Mouse (Mus musculus) heart, embryonic 14.5 days (tissue): ENCODE results near the gene Gm11627. TPM values are rescaled to one million over a fixed set of nuclear protein-coding genes. Genes with fewer than 3 reads are reported as not detected.

Source experiments
- ATAC-seq: fragments of 200-750 bp; cut with Nextera tagmentation; 2 replicates; pipeline ENCODE4 v1.8.0; 2017; ENCODE audit warnings: low read depth, moderate TSS enrichment; ENCODE audit not compliant: insufficient number of reproducible peaks, insufficient read depth, low FRiP score
- H3K27ac ChIP-seq, 2 experiments: fragments of 200-500 bp in 1 of 2; fragments of 300-500 bp in 1 of 2; sonication (generic) in 1 of 2; replicated peaks in 1 of 2; 2 replicates each; pipeline ENCODE4 v1.5.1; 2012 to 2014; ENCODE audit warnings: low read depth in 2 of 2, low read length in 2 of 2, control low read depth in 1 of 2, mild to moderate bottlenecking in 1 of 2, mixed read lengths in 1 of 2; ENCODE audit not compliant: control insufficient read depth in 1 of 2, insufficient read depth in 1 of 2
- H3K27me3 ChIP-seq: fragments of 300-500 bp; sonication (generic); 2 replicates; pipeline ENCODE4 v1.6.1; 2014; ENCODE audit warnings: mild to moderate bottlenecking, low read length, control low read depth; ENCODE audit not compliant: control insufficient read depth, insufficient read depth
- H3K36me3 ChIP-seq: fragments of 300-500 bp; sonication (generic); 2 replicates; pipeline ENCODE4 v1.6.1; 2014; ENCODE audit warnings: mild to moderate bottlenecking, control low read depth, low read length, mixed read lengths; ENCODE audit not compliant: control insufficient read depth, insufficient read depth
- H3K4me1 ChIP-seq, 2 experiments: fragments of 200-500 bp in 1 of 2; fragments of 300-500 bp in 1 of 2; sonication (generic) in 1 of 2; 2 replicates each; pipeline ENCODE4 v1.6.1; 2012 to 2014; ENCODE audit warnings: low read length in 2 of 2, control low read depth in 1 of 2, mixed read lengths in 1 of 2; ENCODE audit not compliant: control insufficient read depth in 2 of 2, insufficient read depth in 2 of 2
- H3K4me2 ChIP-seq: fragments of 300-500 bp; sonication (generic); 2 replicates; pipeline ENCODE4 v1.6.1; 2014; ENCODE audit warnings: mild to moderate bottlenecking, low read length
- H3K4me3 ChIP-seq, 2 experiments: fragments of 200-500 bp in 1 of 2; fragments of 300-500 bp in 1 of 2; sonication (generic) in 1 of 2; 2 replicates each; pipeline ENCODE4 v1.5.1; 2012 to 2014; ENCODE audit warnings: low read length in 2 of 2, mild to moderate bottlenecking in 2 of 2, control low read depth in 1 of 2, low read depth in 1 of 2, moderate library complexity in 1 of 2; ENCODE audit not compliant: control insufficient read depth in 1 of 2, insufficient read depth in 1 of 2
- H3K9ac ChIP-seq: fragments of 300-500 bp; sonication (generic); 2 replicates; pipeline ENCODE4 v1.6.1; 2014; ENCODE audit warnings: mild to moderate bottlenecking, low read length
- H3K9me3 ChIP-seq: fragments of 300-500 bp; sonication (generic); 2 replicates; pipeline ENCODE4 v1.6.1; 2016; ENCODE audit warnings: low read length, control low read depth; ENCODE audit not compliant: control insufficient read depth
- WGBS: fragments of 180-500 bp; shearing (Covaris S2); extraction: QIAGEN DNeasy Blood & Tissue Kit; methylation state at CpG from one replicate; pipeline ENCODE4 v1.1.7; 2014; 5-methylcytosine and 5-hydroxymethylcytosine counted together
- polyA plus RNA-seq: library from polyadenylated mRNA; unstranded; fragments of >200 nt; fragmentation: Nextera tagmentation; extraction: Ambion mirVana; gene quantifications from 2 replicates; pipeline ENCODE4 v1.2.1, GENCODE M21; 2014

Gm11627 gene
- polyA plus RNA-seq, 1 experiment from 2014 or later, result 13.9 TPM

DNA sequence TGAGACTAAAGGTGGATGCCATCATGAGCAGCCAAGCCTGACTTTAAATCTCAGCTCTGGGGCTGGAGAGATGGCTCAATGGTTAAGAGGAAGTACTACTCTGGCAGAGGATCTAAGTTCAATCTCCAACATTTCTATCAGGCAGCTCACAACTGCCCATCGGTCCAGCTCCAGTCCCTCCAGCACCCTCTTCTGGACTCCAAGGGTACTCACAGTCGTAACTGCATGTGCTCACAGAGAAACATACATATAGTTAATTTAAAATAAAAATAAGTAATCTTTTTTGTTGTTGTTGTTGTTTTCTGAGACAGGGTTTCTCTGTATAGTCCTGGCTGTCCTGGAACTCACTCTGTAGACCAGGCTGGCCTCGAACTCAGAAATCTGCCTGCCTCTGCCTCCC, 20.7 kb upstream of the Gm11627 start:
- Histone ChIP-seq H3K27ac (no peak overlapping the region), H3K36me3 (no peaks in the 10 kb centered on the region), H3K27me3 (no peaks in the 10 kb centered on the region), H3K4me3 (no peak overlapping the region), H3K4me2 (no peak overlapping the region), H3K9me3 (no peaks in the 10 kb centered on the region), H3K9ac (no peak overlapping the region), H3K4me1 (peaks cover 5 to 13% of the 10 kb centered on the region in 2 experiments; a peak in 3 of 4 replicates)
- 84% methylated on average over 3 of the region's 3 CpGs for WGBS
- ATAC-seq, result no peak

DNA sequence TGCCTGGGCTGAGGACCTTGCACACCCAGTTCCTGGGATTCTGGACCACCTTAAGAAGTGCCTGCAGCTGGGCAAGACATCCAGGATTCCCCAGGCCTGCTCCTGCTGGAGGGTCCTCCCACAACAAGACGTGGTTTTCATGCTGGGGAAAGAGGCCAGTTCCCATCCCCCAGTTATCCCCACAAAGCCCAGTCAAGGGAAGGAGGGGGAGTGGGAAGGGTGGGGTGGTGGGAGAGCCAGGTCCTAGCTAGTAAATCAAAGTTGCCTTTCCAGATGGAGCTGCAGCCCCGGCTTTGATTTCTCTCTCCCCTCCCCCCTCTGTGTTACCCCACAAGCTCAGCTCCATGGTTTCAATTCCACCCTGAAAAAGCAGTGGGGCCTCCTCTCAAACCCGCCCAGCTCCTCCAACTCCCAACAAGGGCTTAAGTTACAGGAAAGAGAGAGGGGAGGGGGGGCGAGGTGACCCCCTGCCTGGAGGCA, 16.1 kb upstream of the Gm11627 start:
- Histone ChIP-seq H3K4me2 (no peak overlapping the region), H3K4me1 (peaks cover 5 to 7% of the 10 kb centered on the region in 2 experiments; a peak in 2 of 4 replicates), H3K9ac (0 out of 2 replicates have a peak overlapping the region, but pooled peaks have one; percentile 31), H3K27ac (0 out of 4 replicates have a peak overlapping the region, but pooled peaks of 1 of the 2 experiments have one; percentile 1), H3K36me3 (no peaks in the 10 kb centered on the region), H3K4me3 (no peak overlapping the region), H3K27me3 (no peaks in the 10 kb centered on the region), H3K9me3 (no peaks in the 10 kb centered on the region)
- WGBS, result 31% methylated on average over 3 of the region's 4 CpGs
- no peak for ATAC-seq

DNA sequence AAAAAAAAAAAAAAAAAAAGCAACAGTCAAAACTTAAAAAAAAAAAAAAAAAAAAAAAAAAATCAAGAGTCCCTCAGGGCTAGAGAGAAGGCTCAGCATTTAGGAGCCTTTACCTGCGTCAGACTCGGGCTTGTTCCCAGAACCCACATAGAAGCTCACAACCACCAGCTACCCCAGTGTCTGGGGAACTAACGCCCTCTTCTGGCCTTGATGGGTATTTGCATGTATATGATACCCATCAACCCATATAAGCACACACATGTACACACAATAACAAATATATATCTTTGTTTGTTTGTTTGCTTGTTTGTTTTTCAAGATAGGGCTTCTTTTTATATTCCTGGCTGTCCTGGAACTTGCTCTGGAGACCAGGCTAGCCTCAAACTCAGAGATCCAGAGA, 8.3 kb upstream of the Gm11627 start:
- H3K27ac ChIP-seq, result no peak overlapping the region
- 0 out of 2 replicates have a peak, but pooled peaks cover 4% of the 10 kb centered on the region for H3K9me3 ChIP-seq
- no peaks in the 10 kb centered on the region for H3K27me3 ChIP-seq
- ATAC-seq, result no peak
- H3K36me3 ChIP-seq, result no peaks in the 10 kb centered on the region
- 79% methylated on average over 3 of the region's 3 CpGs for WGBS
- H3K4me2 ChIP-seq, result no peak overlapping the region
- no peak overlapping the region for H3K9ac ChIP-seq
- peaks cover 5 to 6% of the 10 kb centered on the region in 2 experiments for H3K4me1 ChIP-seq
- no peak overlapping the region for H3K4me3 ChIP-seq

DNA sequence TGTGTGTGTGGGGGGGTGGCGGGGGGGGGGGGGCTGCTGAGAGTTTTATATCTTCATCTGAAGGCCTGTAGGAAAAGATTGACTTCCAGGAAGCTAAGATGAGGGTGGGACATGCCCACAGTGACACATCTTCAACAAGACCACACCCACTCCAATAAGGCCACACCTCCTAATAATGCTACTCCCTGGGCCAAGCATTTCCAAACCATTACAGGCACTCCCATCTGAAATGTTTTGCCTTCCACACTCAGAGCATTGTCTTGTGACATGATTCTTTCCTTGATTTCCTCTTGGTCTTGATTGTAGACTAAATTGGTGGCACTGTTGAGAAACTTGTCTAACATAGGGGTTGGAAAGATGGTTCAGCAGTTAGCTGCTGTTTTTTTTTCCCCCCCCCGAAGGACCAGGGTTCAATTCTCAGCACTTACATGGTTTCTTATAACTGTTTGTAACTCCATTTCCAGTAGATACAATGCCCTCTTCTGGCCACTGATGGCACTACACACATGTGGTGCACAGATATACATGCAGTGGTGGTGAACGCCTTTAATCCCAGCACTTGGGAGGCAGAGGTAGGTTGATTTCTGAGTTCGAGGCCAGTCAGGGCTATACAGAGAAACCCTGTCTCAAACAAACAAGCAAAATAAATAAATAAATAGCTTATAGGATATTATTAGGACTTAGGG, 7.3 kb upstream of the Gm11627 start:
- ATAC-seq, result no peak
- H3K9me3 ChIP-seq, result 0 out of 2 replicates have a peak, but pooled peaks cover 4% of the 10 kb centered on the region
- no peak overlapping the region for H3K27ac ChIP-seq
- H3K9ac ChIP-seq, result no peak overlapping the region
- 88% methylated on average over 4 of the region's 4 CpGs for WGBS
- no peak overlapping the region for H3K4me3 ChIP-seq
- no peaks in the 10 kb centered on the region for H3K36me3 ChIP-seq
- H3K4me2 ChIP-seq, result no peak overlapping the region
- H3K27me3 ChIP-seq, result no peaks in the 10 kb centered on the region
- H3K4me1 ChIP-seq, result peaks cover 14 to 15% of the 10 kb centered on the region in 2 experiments

DNA sequence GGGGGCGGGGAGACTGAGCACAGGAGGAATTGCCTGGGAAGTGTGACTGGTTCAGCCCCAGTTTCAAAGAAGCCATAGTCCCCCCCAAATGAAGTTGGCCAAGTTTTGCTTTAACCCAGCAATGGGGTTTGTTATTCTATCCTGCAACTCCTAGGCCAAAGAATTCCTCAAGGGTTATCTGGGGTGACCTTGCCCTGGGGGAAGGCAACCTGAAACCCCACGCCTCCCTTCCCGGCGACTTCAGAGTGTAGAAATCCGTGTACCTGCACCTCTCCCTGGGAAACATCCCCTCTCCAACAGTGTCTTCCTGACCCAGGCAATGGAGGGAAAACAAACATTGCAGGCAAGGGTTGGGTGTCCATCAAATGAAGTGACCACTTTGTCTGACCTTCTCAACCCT, 3.5 kb upstream of the Gm11627 start:
- Histone ChIP-seq H3K27ac (peak overlapping the region; percentile 71 to 83), H3K4me2 (peak overlapping the region; percentile 31), H3K4me3 (no peak overlapping the region), H3K36me3 (no peaks in the 10 kb centered on the region), H3K9me3 (0 out of 2 replicates have a peak, but pooled peaks cover 4% of the 10 kb centered on the region), H3K4me1 (peaks cover 27 to 37% of the 10 kb centered on the region in 2 experiments), H3K9ac (peak overlapping the region; percentile 38; the same call in 1 of the 2 replicates), H3K27me3 (no peaks in the 10 kb centered on the region)
- ATAC-seq, result no peak
- WGBS, result 13% methylated on average over 5 of the region's 5 CpGs

DNA sequence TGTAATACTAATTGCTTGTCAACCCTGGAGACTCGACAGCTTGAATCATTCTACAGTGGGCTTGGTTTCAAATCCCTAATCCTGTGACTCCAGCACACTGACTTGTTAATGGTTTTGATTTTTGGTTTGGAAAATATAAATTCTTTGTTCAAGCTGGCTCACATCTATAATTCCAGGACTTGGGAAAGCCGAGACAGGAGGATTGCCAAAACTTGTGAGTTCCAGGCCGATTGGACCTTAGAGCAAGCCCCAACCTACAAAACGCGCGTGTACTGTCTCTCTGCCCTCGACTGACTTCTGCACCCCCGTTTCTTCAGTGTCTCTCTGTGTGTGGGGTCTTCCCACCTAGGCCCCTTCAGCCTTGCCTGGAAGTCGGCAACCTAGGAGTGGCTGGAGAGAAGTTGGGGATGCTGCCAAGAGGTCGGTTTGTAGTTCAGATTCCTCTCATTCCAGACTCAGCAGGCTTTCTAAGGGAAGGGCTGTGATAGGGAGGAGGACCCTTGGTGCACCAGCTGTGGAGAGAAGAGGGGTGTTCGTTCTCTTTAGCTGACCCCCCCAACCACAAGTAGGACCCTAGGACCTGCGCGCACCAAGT, 2.9 kb upstream of the Gm11627 start:
- Histone ChIP-seq H3K9me3 (0 out of 2 replicates have a peak, but pooled peaks cover 4% of the 10 kb centered on the region), H3K4me2 (peak overlapping the region; percentile 31), H3K27me3 (no peaks in the 10 kb centered on the region), H3K36me3 (no peaks in the 10 kb centered on the region), H3K27ac (peak overlapping the region; percentile 71 to 83), H3K9ac (peak overlapping the region; percentile 38; the same call in 1 of the 2 replicates), H3K4me3 (no peak overlapping the region), H3K4me1 (peaks cover 28 to 37% of the 10 kb centered on the region in 2 experiments)
- no peak for ATAC-seq
- 16% methylated on average over 13 of the region's 13 CpGs for WGBS

DNA sequence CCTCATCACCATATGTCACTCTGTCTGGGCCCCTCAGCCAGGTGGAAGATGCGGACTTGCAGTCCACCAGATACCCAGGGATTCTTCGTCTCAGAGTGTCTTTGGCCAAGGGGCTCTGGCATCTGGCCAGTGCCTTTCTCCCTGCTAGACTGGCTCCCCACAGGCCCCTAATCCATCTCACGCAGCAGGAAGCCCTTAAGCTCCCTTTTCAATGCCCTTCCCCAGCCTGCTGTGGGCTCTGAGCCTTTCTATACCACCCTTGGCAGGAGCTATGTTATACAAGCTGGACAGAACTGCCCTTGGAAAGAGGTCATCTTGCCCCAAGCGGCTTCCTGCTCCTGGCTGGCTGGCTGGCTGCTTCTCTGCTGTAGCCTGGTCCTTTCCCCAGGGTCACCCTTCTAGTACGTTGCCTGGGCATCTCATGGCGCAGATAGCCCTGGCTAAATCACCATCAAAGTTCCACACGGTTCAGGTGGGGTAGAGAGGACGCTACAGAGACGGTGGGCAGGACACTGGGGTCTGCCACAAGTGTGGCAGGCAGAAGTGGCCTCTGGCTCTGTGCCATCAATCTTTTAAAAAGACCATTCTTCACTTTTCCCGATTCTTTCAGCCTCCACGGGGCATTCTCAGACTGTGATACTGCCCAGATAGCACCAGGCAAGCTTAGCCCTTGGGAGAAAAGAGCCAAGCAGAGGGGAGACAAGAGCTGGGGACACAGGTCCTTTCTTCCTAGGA, 2.2 kb upstream of the Gm11627 start:
- Histone ChIP-seq H3K27me3 (no peaks in the 10 kb centered on the region), H3K27ac (peak overlapping the region; percentile 71 to 83), H3K9me3 (no peaks in the 10 kb centered on the region), H3K9ac (peak overlapping the region; percentile 1; the same call in 1 of the 2 replicates), H3K36me3 (no peaks in the 10 kb centered on the region), H3K4me3 (no peak overlapping the region), H3K4me1 (peaks cover 29 to 37% of the 10 kb centered on the region in 2 experiments), H3K4me2 (0 out of 2 replicates have a peak overlapping the region, but pooled peaks have one; percentile 2)
- WGBS, result 16% methylated on average over 11 of the region's 11 CpGs
- ATAC-seq, result no peak
